Mouse (Mus musculus): ENCODE results near the gene Acp4. TPM values are rescaled to one million over a fixed set of nuclear protein-coding genes. Genes with fewer than 3 reads are reported as not detected.
"Not testable (repeated sequence)": the region's sequence is repeated elsewhere in the genome, so short reads cannot be mapped to it uniquely, and the experiment has no call there.

Acp4 gene
- polyA plus RNA-seq, 1 experiment from 2014 or later: not detected

GRCm38 (mm10) chr7:44260410-44260809 is 3.2 kb upstream of the Acp4 start:
- no peak overlapping the region for H3K9ac ChIP-seq (replicated peaks)
- no peaks in the 10 kb centered on the region for H3K27me3 ChIP-seq
- H3K36me3 ChIP-seq: 0 out of 2 replicates have a peak, but pooled peaks cover 2% of the 10 kb centered on the region
- ATAC-seq (replicated peaks): no peak
- WGBS: 77% methylated on average over 6 of the region's 6 CpGs
- H3K4me1 ChIP-seq: peaks cover 6% of the 10 kb centered on the region; the same call in 1 of the 2 replicates
- H3K9me3 ChIP-seq: no peaks in the 10 kb centered on the region
- no peak overlapping the region for H3K27ac ChIP-seq (replicated peaks)
- no peak overlapping the region for H3K4me3 ChIP-seq
- H3K4me2 ChIP-seq (replicated peaks): no peak overlapping the region

GRCm38 (mm10) chr7:44254930-44255329 is 2.2 kb downstream of the Acp4 start:
- Histone ChIP-seq H3K9ac (replicated peaks) (no peak overlapping the region), H3K27ac (replicated peaks) (no peak overlapping the region), H3K4me3 (no peak overlapping the region), H3K36me3 (peaks cover 35% of the 10 kb centered on the region), H3K4me2 (replicated peaks) (no peak overlapping the region), H3K9me3 (no peaks in the 10 kb centered on the region), H3K4me1 (peaks cover 6% of the 10 kb centered on the region; the same call in 1 of the 2 replicates), H3K27me3 (no peaks in the 10 kb centered on the region)
- no peak for ATAC-seq (replicated peaks)
- 85% methylated on average over 6 of the region's 6 CpGs for WGBS

- 66% methylated on average over 15 of the region's 15 CpGs for WGBS
- H3K9me3 ChIP-seq: no peaks in the 10 kb centered on the region
- no peak overlapping the region for H3K9ac ChIP-seq (replicated peaks)
- no peak overlapping the region for H3K4me2 ChIP-seq (replicated peaks)
- H3K36me3 ChIP-seq: peaks cover 50% of the 10 kb centered on the region
- ATAC-seq (replicated peaks): 0 out of 2 replicates have a peak, but pooled peaks have one; percentile 10
- no peaks in the 10 kb centered on the region for H3K27me3 ChIP-seq
- peaks cover 22% of the 10 kb centered on the region for H3K4me1 ChIP-seq
- no peak overlapping the region for H3K27ac ChIP-seq (replicated peaks)
- no peak overlapping the region for H3K4me3 ChIP-seq
These were observed 4.1 kb downstream of the Acp4 start for GRCm38 (mm10) chr7:44253023-44253616.

- not testable (repeated sequence) for H3K27ac ChIP-seq (replicated peaks); H3K4me3 ChIP-seq; ATAC-seq (replicated peaks); H3K4me2 ChIP-seq (replicated peaks); H3K9me3 ChIP-seq; H3K9ac ChIP-seq (replicated peaks); H3K27me3 ChIP-seq
- 88% methylated on average over 17 of the region's 17 CpGs for WGBS
- Histone ChIP-seq H3K4me1 (peaks cover 32% of the 10 kb centered on the region), H3K36me3 (peaks cover 49% of the 10 kb centered on the region)
These were observed 6.4 kb downstream of the Acp4 start for GRCm38 (mm10) chr7:44250732-44251275.

GRCm38 (mm10) chr7:44249248-44249647 is 7.9 kb downstream of the Acp4 start:
- Histone ChIP-seq H3K9ac (replicated peaks) (no peak overlapping the region), H3K36me3 (peaks cover 45% of the 10 kb centered on the region), H3K9me3 (no peaks in the 10 kb centered on the region), H3K4me3 (no peak overlapping the region), H3K4me1 (peaks cover 40% of the 10 kb centered on the region), H3K4me2 (replicated peaks) (no peak overlapping the region), H3K27ac (replicated peaks) (no peak overlapping the region), H3K27me3 (no peaks in the 10 kb centered on the region)
- WGBS: 93% methylated on average over 4 of the region's 4 CpGs
- no peak for ATAC-seq (replicated peaks)

GRCm38 (mm10) chr7:44247971-44248370 is 9.2 kb downstream of the Acp4 start:
- H3K4me2 ChIP-seq (replicated peaks): peak overlapping the region; percentile 69
- WGBS: 92% methylated on average over 2 of the region's 2 CpGs

GRCm38 (mm10) chr7:44246984-44247470 is 10.2 kb downstream of the Acp4 start:
- no peaks in the 10 kb centered on the region for H3K9me3 ChIP-seq
- peak; percentile 36 for ATAC-seq (replicated peaks)
- peak overlapping the region; percentile 94 for H3K4me3 ChIP-seq
- peaks cover 36% of the 10 kb centered on the region for H3K4me1 ChIP-seq
- H3K9ac ChIP-seq (replicated peaks): peak overlapping the region; percentile 91
- H3K4me2 ChIP-seq (replicated peaks): peak overlapping the region; percentile 69
- peak overlapping the region; percentile 96 for H3K27ac ChIP-seq (replicated peaks)
- WGBS: under 1% methylated on average over 23 of the region's 23 CpGs
- H3K36me3 ChIP-seq: peaks cover 29% of the 10 kb centered on the region
- H3K27me3 ChIP-seq: no peaks in the 10 kb centered on the region; the same call in 1 of the 2 replicates

More at GRCm38 (mm10) chr7:44247971-44248370, 9.2 kb downstream of the Acp4 start:
- Histone ChIP-seq H3K9ac (replicated peaks) (peak overlapping the region; percentile 91), H3K36me3 (peaks cover 38% of the 10 kb centered on the region), H3K27ac (replicated peaks) (no peak overlapping the region), H3K4me3 (peak overlapping the region; percentile 94), H3K9me3 (no peaks in the 10 kb centered on the region), H3K4me1 (peaks cover 40% of the 10 kb centered on the region), H3K27me3 (no peaks in the 10 kb centered on the region; the same call in 1 of the 2 replicates)
- ATAC-seq (replicated peaks): no peak

- ATAC-seq (replicated peaks): peak; percentile 86
- peak within 1 kb of the TSS; percentile 94 for H3K4me3 ChIP-seq
- no peaks in the 10 kb centered on the region; the same call in 1 of the 2 replicates for H3K27me3 ChIP-seq
- under 1% methylated on average over 62 of the region's 62 CpGs for WGBS
- no peaks in the 10 kb centered on the region for H3K9me3 ChIP-seq
- H3K4me1 ChIP-seq: peaks cover 36% of the 10 kb centered on the region
- H3K4me2 ChIP-seq (replicated peaks): peak within 1 kb of the TSS; percentile 69
- peak within 1 kb of the TSS; percentile 91 for H3K9ac ChIP-seq (replicated peaks)
- H3K36me3 ChIP-seq: peaks cover 27% of the 10 kb centered on the region
- peak within 1 kb of the TSS; percentile 96 for H3K27ac ChIP-seq (replicated peaks)
These were observed 10.9 kb downstream of the Acp4 start, which contains the start of the genes 1700028J19Rik and 2410002F23Rik for GRCm38 (mm10) chr7:44246055-44246983. 1700028J19Rik (minus strand) TSS chr7:44246695. 2410002F23Rik (plus strand) TSS chr7:44246722.

- Histone ChIP-seq H3K9ac (replicated peaks) (no peak overlapping the region), H3K36me3 (peaks cover 7% of the 10 kb centered on the region; the same call in 1 of the 2 replicates), H3K4me3 (no peak overlapping the region), H3K27ac (replicated peaks) (no peak overlapping the region), H3K27me3 (no peaks in the 10 kb centered on the region; the same call in 1 of the 2 replicates), H3K4me1 (peaks cover 26% of the 10 kb centered on the region), H3K9me3 (no peaks in the 10 kb centered on the region), H3K4me2 (replicated peaks) (no peak overlapping the region)
- no peak for ATAC-seq (replicated peaks)
- 48% methylated on average over 1 of the region's 1 CpGs for WGBS
These were observed 13.1 kb downstream of the Acp4 start for GRCm38 (mm10) chr7:44244080-44244479.

GRCm38 (mm10) chr7:44241163-44241562 is 16.0 kb downstream of the Acp4 start:
- 71% methylated on average over 2 of the region's 2 CpGs for WGBS

GRCm38 (mm10) chr7:44240712-44241111 is 16.5 kb downstream of the Acp4 start:
- Histone ChIP-seq H3K4me2 (replicated peaks) (no peak overlapping the region), H3K4me3 (no peak overlapping the region), H3K4me1 (peaks cover 7% of the 10 kb centered on the region), H3K27ac (replicated peaks) (no peak overlapping the region), H3K9me3 (no peaks in the 10 kb centered on the region), H3K27me3 (no peaks in the 10 kb centered on the region; the same call in 1 of the 2 replicates), H3K36me3 (no peaks in the 10 kb centered on the region), H3K9ac (replicated peaks) (no peak overlapping the region)
- 70% methylated on average over 1 of the region's 1 CpGs for WGBS
- ATAC-seq (replicated peaks): no peak

More at GRCm38 (mm10) chr7:44241163-44241562, 16.0 kb downstream of the Acp4 start:
- Histone ChIP-seq H3K36me3 (no peaks in the 10 kb centered on the region), H3K9me3 (no peaks in the 10 kb centered on the region), H3K4me1 (peaks cover 9% of the 10 kb centered on the region), H3K4me2 (replicated peaks) (no peak overlapping the region), H3K27ac (replicated peaks) (no peak overlapping the region), H3K9ac (replicated peaks) (no peak overlapping the region), H3K27me3 (no peaks in the 10 kb centered on the region; the same call in 1 of the 2 replicates), H3K4me3 (no peak overlapping the region)
- no peak for ATAC-seq (replicated peaks)
